Mouse (Mus musculus) ES-E14 (cell line): ENCODE data around the gene Zfp738.
"Not testable (repeated sequence)": the region's sequence is repeated elsewhere in the genome, so short reads cannot be mapped to it uniquely, and the experiment has no call there.

Experiments
- CHD2 ChIP-seq: IDR thresholded peaks from 2 replicates; pipeline ENCODE4 v1.6.1; 2014; ENCODE audit warnings: mild to moderate bottlenecking, low read depth, low read length, inconsistent platforms
- ZC3H11A ChIP-seq: IDR thresholded peaks from 2 replicates; pipeline ENCODE4 v1.6.1; 2012; ENCODE audit warnings: low read depth, mild to moderate bottlenecking, inconsistent platforms, low read length, borderline replicate concordance
- ZNF384 ChIP-seq: IDR thresholded peaks from 2 replicates; pipeline ENCODE4 v1.6.1; 2012; ENCODE audit warnings: low read depth, low read length, inconsistent platforms

GRCm38 (mm10) chr13:67734391-67734790, 47.5 kb upstream of the Zfp738 start:
- not testable (repeated sequence) for TF ChIP-seq ZNF384, ZC3H11A, CHD2
